Mouse (Mus musculus) small intestine, adult 2 months (tissue): Measurements from ENCODE around the gene Creb5.

ENCODE experiments used
- CTCF ChIP-seq: fragments of 200-500 bp; IDR thresholded peaks from 2 replicates; pipeline ENCODE4 v1.5.1; 2012; ENCODE audit warnings: low read depth, mild to moderate bottlenecking, control low read depth, inconsistent platforms, low read length, moderate library complexity, mixed read lengths; ENCODE audit not compliant: insufficient replicate concordance, insufficient read length; ENCODE audit errors: extremely low read depth
- POLR2A ChIP-seq: fragments of 200-500 bp; IDR thresholded peaks from 2 replicates; pipeline ENCODE4 v1.6.1; 2012; ENCODE audit warnings: low read depth, mild to moderate bottlenecking, control low read depth, inconsistent platforms, low read length, moderate library complexity

DNA sequence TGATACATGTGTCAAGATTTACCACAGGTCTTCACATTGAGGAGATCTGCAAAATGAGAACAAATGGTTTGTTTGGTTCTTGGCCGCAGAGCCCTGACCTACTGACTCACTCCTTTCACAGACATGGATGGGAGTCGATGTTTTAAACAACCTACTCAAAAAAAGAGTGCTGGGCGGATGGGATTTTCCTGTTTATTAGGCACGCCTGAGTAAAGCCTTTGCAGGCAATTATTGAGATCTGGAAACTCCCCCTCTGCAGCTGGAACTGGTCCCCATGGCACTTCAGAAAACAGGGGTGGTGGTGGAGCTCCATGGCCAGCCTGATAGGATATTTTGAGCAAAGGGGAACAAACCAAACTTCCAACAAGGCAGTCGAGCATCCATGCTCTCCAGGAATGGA is 258.9 kb downstream of the Creb5 start:
- no peak for TF ChIP-seq POLR2A
- no peak for TF ChIP-seq CTCF
